20 mouse cellular contexts compared by ENCODE assay signal in the genomic region with DNA sequence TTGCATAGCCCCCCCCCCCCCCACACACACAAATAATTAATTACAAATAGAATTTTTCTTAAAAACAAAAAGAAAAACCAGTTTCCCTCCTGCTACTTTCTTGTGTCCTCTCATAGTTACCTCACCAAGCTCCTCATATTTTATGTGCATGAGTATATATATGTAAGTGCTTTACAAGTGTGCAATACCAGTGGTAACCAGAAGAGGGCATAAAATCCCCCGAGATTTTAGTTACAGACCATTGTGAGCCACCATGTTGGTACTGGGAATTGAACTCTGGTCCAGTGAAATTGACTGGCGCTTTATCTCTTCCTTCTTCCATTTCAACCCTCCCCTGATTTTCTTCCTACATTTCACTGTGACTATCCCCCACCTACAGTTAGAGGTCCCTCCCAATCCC. TPM values are rescaled to one million over a fixed set of nuclear protein-coding genes. Genes with fewer than 3 reads are reported as not detected.
DNase-seq lines count a peak whose midpoint lies in the region; ATAC-seq and TF ChIP-seq lines count a peak whose summit lies in the region.
"Had no signal": no experiment of that assay in that cellular context is flagged by ENCODE, and none has a peak within 500 bp of the region (broad histone marks: within the 10 kb centered on the region; RNA-seq: fewer than 3 reads in every experiment).

No protein-coding gene starts in this region.

- H3K9me3 ChIP-seq in intestine, postnatal 0 days (ENCODE audit: control insufficient read depth): no peaks in the 10 kb centered on the region
- H3K9me3 ChIP-seq in intestine, embryonic 15.5 days: no peaks in the 10 kb centered on the region
- H3K9me3 ChIP-seq: forebrain, embryonic 15.5 days; midbrain, embryonic 12.5 days had no signal

- no peaks in the 10 kb centered on the region for H3K27me3 ChIP-seq in intestine, postnatal 0 days (replicated peaks; ENCODE audit: control insufficient read depth, insufficient read depth, low read length)
- no peaks in the 10 kb centered on the region for H3K27me3 ChIP-seq in intestine, embryonic 15.5 days (replicated peaks)
- no peaks in the 10 kb centered on the region for H3K27me3 ChIP-seq in testis, adult 2 months (ENCODE audit: control insufficient read depth, insufficient read depth, low read length)
- H3K27me3 ChIP-seq: forebrain, embryonic 15.5 days; midbrain, embryonic 12.5 days had no signal

- 0 out of 2 replicates have a peak, but pooled peaks cover 3% of the 10 kb centered on the region for H3K4me1 ChIP-seq in intestine, postnatal 0 days (replicated peaks; ENCODE audit: control insufficient read depth, insufficient read depth, low read length)
- H3K4me1 ChIP-seq in intestine, embryonic 15.5 days (replicated peaks): peaks cover 12% of the 10 kb centered on the region
- peaks cover 18% of the 10 kb centered on the region for H3K4me1 ChIP-seq in testis, adult 2 months (ENCODE audit: control insufficient read depth, insufficient read depth, low read length)

- H3K4me2 ChIP-seq in intestine, postnatal 0 days (replicated peaks; ENCODE audit: low read depth): no peak overlapping the region
- no peak overlapping the region for H3K4me2 ChIP-seq in intestine, embryonic 15.5 days (replicated peaks)
- H3K4me2 ChIP-seq: forebrain, embryonic 15.5 days; heart, embryonic 11.5 days; midbrain, embryonic 12.5 days had no signal

- DNase-seq in testis, postnatal 10 days (ENCODE audit: low spot score): no peak
- peak; percentile 86 for DNase-seq in ZHBTc4 (ENCODE audit: low read depth, low spot score)
- DNase-seq in urinary bladder, adult 18-20 months (ENCODE audit: low spot score in 2 of 2): no peak
- no peak for DNase-seq in layer of hippocampus, postnatal 36 days
- DNase-seq in adrenal gland, postnatal 25 days: no peak
- DNase-seq: cerebellum, adult 9-11 months; gastrocnemius, postnatal 14 days; kidney, adult 18-20 months; thymus, adult 18-20 months had no signal

- TF ChIP-seq CTCF in intestine, postnatal 0 days (IDR thresholded peaks at IDR 0.05; ENCODE audit: low read depth): peak; percentile 36
- no peak for TF ChIP-seq CTCF in testis, adult 2 months (IDR thresholded peaks at IDR 0.05; ENCODE audit: control insufficient read depth, insufficient read depth, insufficient replicate concordance, low read depth, low read length)

- H3K27ac ChIP-seq in intestine, postnatal 0 days (ENCODE audit: low read depth, low read length): no peak overlapping the region
- H3K27ac ChIP-seq in intestine, embryonic 15.5 days: no peak overlapping the region
- no peak overlapping the region for H3K27ac ChIP-seq in testis, adult 2 months (ENCODE audit: control insufficient read depth, insufficient read depth, low read depth, low read length)
- H3K27ac ChIP-seq: forebrain, embryonic 15.5 days; midbrain, embryonic 12.5 days had no signal

- WGBS in intestine, postnatal 0 days: 89% methylated on average over 2 of the region's 2 CpGs
- WGBS in intestine, embryonic 15.5 days: 84% methylated on average over 2 of the region's 2 CpGs

- H3K4me3 ChIP-seq in intestine, postnatal 0 days (ENCODE audit: low read depth, low read length): no peak overlapping the region
- no peak overlapping the region for H3K4me3 ChIP-seq in intestine, embryonic 15.5 days (replicated peaks)
- peak overlapping the region; percentile 95 for H3K4me3 ChIP-seq in testis, adult 2 months (ENCODE audit: control insufficient read depth, low read depth, low read length)
- H3K4me3 ChIP-seq: forebrain, embryonic 15.5 days; midbrain, embryonic 12.5 days had no signal

- H3K36me3 ChIP-seq in intestine, postnatal 0 days (ENCODE audit: control insufficient read depth, insufficient read depth): no peaks in the 10 kb centered on the region
- 0 out of 2 replicates have a peak, but pooled peaks cover 3% of the 10 kb centered on the region for H3K36me3 ChIP-seq in intestine, embryonic 15.5 days
- H3K36me3 ChIP-seq in testis, adult 2 months (ENCODE audit: control insufficient read depth, insufficient read depth, low read length): no peaks in the 10 kb centered on the region

- no peak for ATAC-seq in intestine, postnatal 0 days
- no peak for ATAC-seq in intestine, embryonic 15.5 days
- ATAC-seq: forebrain, embryonic 15.5 days had no signal

- TF ChIP-seq POLR2A in testis, adult 2 months (IDR thresholded peaks at IDR 0.05; ENCODE audit: control insufficient read depth, low read depth, low read length): no peak

- no peak overlapping the region for H3K9ac ChIP-seq in intestine, postnatal 0 days (ENCODE audit: low read depth, low read length)
- H3K9ac ChIP-seq in intestine, embryonic 15.5 days: no peak overlapping the region
- H3K9ac ChIP-seq: forebrain, embryonic 15.5 days; midbrain, embryonic 12.5 days had no signal

RNA-seq across cellular contexts. Expression of a gene that starts 1.4 kb away (rescaled TPM):
- not detected in 2 replicates for polyA plus RNA-seq in intestine, postnatal 0 days (2015; fragmentation: Nextera tagmentation; extraction: Ambion mirVana)
- not detected in 2 replicates for polyA plus RNA-seq in intestine, embryonic 15.5 days (2015; fragmentation: Nextera tagmentation; extraction: Ambion mirVana)
- polyA plus RNA-seq in testis, adult 2 months (2012; rRNA removed): 18.3 and 20.2 TPM in 2 replicates
- total RNA-seq in layer of hippocampus, postnatal 36 days (2021): not detected
- total RNA-seq in adrenal gland, postnatal 25 days (2021): not detected in 2 replicates
- total RNA-seq: gastrocnemius, postnatal 14 days; hematopoietic stem cell, adult 5-6 weeks; left cerebral cortex, adult 8-10 months had no signal
- polyA plus RNA-seq: forebrain, embryonic 15.5 days; heart, embryonic 11.5 days; large intestine, adult 2 months; midbrain, embryonic 12.5 days; neural tube, embryonic 11.5 days had no signal

RNA-seq across cellular contexts. Expression of a gene that starts 1.6 kb away (rescaled TPM):
- polyA plus RNA-seq in intestine, postnatal 0 days (2015; fragmentation: Nextera tagmentation; extraction: Ambion mirVana): 24.5 and 26.6 TPM in 2 replicates
- polyA plus RNA-seq in intestine, embryonic 15.5 days (2015; fragmentation: Nextera tagmentation; extraction: Ambion mirVana): 79.9 and 101 TPM in 2 replicates
- polyA plus RNA-seq in testis, adult 2 months (2012; rRNA removed): 69.4 and 79.8 TPM in 2 replicates
- total RNA-seq in layer of hippocampus, postnatal 36 days (2021): 10 to 100 TPM; 34.2 to 37.7 TPM
- total RNA-seq in adrenal gland, postnatal 25 days (2021): 38.0 and 51.2 TPM in 2 replicates

RNA-seq across cellular contexts. Expression of a gene that starts 14.0 kb away (rescaled TPM):
- 3.4 TPM in 2 replicates for polyA plus RNA-seq in intestine, postnatal 0 days (2015; fragmentation: Nextera tagmentation; extraction: Ambion mirVana)
- 5.3 and 5.7 TPM in 2 replicates for polyA plus RNA-seq in intestine, embryonic 15.5 days (2015; fragmentation: Nextera tagmentation; extraction: Ambion mirVana)
- polyA plus RNA-seq in testis, adult 2 months (2012; rRNA removed): 2.2 and 2.4 TPM in 2 replicates
- 10 to 100 TPM; 67.7 to 69.6 TPM for total RNA-seq in layer of hippocampus, postnatal 36 days (2021)
- 24.5 and 29.5 TPM in 2 replicates for total RNA-seq in adrenal gland, postnatal 25 days (2021)

RNA-seq across cellular contexts. Expression of a gene that starts 32.3 kb away (rescaled TPM):
- 0.05 TPM in 1 of 2 replicates, not detected in the other for polyA plus RNA-seq in intestine, postnatal 0 days (2015; fragmentation: Nextera tagmentation; extraction: Ambion mirVana)
- 0.14 and 0.24 TPM in 2 replicates for polyA plus RNA-seq in intestine, embryonic 15.5 days (2015; fragmentation: Nextera tagmentation; extraction: Ambion mirVana)
- 144 and 154 TPM in 2 replicates for polyA plus RNA-seq in testis, adult 2 months (2012; rRNA removed)
- total RNA-seq in layer of hippocampus, postnatal 36 days (2021): not detected
- not detected in 2 replicates for total RNA-seq in adrenal gland, postnatal 25 days (2021)
- total RNA-seq: gastrocnemius, postnatal 14 days; hematopoietic stem cell, adult 5-6 weeks; left cerebral cortex, adult 8-10 months had no signal
- polyA plus RNA-seq: large intestine, adult 2 months; spleen, adult 2 months had no signal

RNA-seq across cellular contexts. Expression of a gene that starts 37.7 kb away (rescaled TPM):
- polyA plus RNA-seq in intestine, postnatal 0 days (2015; fragmentation: Nextera tagmentation; extraction: Ambion mirVana): 11.2 and 12.8 TPM in 2 replicates
- polyA plus RNA-seq in intestine, embryonic 15.5 days (2015; fragmentation: Nextera tagmentation; extraction: Ambion mirVana): 32.0 and 36.6 TPM in 2 replicates
- 16.8 and 20.3 TPM in 2 replicates for polyA plus RNA-seq in testis, adult 2 months (2012; rRNA removed)
- 10 to 100 TPM; 36.2 to 42.1 TPM for total RNA-seq in layer of hippocampus, postnatal 36 days (2021)
- total RNA-seq in adrenal gland, postnatal 25 days (2021): 6.2 and 7.0 TPM in 2 replicates

Comparison
In these comparisons a context has a peak if more than half of its experiments do, and no peak if none do; other contexts are left out.
1. RNA of a gene that starts 1.4 kb away (polyA plus RNA-seq): 18.3 to 20.2 TPM in testis, adult 2 months; not detected in intestine, postnatal 0 days and not detected in intestine, embryonic 15.5 days; every median in the first group is over 10 times any median in the second.